Mouse (Mus musculus): ENCODE data around the gene Epha3.
A peak's percentile ranks its signal among the peaks of the same experiment; 100 is the strongest.

Gene Epha3

DNA sequence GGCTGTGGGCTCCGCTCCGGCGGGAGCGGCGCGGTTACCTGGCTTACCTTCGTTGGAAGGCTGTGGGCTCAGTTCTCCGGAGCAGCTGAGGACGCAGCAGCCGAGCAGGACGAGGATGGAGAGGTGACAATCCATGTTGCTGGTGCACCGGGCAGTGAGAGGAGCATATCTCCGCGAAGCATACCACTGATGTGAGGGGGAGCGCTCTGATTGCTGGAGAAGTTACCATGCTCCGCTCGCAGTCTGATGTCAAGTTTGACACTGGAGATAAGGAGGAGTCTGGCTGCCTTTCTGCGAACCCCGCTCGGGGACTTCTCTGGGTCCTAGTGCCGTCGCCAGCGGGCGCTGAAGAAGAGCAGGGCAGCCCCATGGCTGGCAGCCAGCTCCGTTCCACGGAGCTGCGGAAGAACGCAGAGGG is at the start of gene Epha3:
Gene Epha3 (minus strand): TSS at position 263 of the 418 bp plus-strand sequence.
- peak; percentile 39 for DNase-seq (ENCODE audit: low read depth, low spot score)

DNA sequence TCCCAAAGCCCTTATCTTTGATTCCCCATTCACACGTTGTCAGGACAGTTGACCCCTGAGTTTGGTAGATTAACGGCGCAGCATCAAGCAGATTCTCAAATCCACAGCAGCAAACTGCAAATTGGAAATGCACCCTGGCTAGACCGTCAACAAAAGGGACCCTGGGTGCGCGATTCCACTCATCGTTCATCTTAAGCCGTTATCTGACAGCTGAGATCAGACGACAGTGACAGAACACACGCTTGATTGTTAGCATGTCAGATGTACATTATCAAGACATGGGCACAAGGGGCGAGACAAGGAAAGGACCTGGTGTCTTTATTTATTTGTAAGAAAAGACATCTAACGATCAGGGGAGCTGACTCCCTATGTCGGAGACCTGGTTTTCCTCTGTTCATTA is 39.5 kb upstream of the Epha3 start:
- DNase-seq (ENCODE audit: low read depth, low spot score), result no peak

DNA sequence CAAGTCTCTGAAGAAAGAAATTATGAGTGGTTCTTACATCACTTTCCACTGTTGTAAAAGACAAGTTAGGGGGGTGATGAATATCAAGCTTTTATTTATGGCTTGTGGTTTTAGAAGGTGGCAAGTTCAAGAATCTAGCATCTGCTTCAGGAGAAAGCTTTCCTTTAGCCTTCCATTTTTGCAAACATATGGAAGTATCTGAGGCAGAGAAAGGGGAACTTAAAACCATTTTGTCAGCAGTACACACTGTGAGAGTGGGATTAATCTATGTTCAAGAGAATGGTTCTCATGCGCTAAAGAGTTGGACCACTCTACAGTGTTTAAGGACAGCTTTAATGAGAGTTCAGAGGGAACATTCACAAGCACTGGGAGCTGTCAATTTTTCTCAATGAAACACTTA is 17.2 kb upstream of the Epha3 start:
- DNase-seq (ENCODE audit: low read depth, low spot score), result no peak

DNA sequence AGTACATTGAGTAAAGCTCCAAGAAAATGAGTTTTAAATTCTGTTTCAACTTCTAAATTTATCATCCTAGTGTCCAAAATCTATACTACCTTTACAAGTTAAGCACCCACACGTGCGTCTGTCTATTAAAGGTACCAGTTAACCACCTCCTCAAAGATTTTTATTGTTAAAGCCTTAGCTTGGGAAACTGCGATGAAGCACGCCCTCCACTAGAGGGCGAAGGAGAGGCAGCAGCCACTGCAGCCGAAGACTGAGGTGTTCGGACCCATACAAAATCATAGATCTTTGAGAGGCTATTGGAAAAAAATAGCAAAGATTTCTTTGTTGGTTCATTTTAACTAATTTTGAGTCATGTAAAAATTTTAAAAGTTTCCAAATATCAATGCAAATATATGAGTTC is 8.3 kb upstream of the Epha3 start:
- no peak for DNase-seq (ENCODE audit: low read depth, low spot score)

DNA sequence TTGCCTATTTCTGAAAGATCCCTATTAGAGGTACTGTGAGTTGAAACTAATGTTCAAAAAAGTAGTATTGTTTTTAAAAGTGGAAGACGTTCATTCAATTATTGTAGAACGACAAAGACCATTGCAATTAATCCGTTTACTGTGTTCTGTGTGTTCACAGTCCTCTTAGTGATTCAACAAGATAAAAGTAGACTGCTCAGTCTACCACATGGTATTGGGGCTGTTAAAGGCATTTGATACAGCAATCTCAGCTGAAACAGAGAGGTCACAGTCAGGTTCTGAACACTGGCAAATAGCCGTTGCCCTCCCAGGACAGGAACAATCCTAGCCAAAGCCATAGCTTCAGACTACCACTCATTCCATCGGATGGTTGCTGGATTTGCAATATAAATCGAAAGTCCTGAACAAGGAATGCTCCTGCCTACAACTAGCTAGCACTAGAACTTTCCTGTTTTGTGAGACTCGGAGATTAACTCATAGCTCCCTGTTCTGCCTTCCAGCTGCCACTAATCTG is 545 bp upstream of the Epha3 start:
- DNase-seq (ENCODE audit: low read depth, low spot score), result no peak

DNA sequence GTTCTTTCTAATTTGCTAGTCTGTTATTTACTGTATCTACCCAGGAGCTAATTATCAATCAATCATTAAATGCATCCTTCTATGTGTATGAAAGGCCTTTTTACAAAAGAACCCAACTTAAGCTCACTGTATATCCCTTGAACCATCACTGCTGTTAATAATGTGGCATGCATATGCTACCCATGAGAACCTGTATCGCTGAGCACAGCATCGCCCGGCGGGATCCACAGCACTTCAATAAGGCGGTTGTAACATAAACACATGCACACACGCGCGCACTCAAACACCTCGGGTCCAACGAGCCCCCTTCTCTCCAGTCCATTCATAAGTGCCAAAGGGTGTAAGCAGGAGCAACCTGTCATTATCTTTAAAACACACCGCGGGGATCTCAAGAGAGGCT is 794 bp downstream of the Epha3 start:
- DNase-seq (ENCODE audit: low read depth, low spot score), result no peak

DNA sequence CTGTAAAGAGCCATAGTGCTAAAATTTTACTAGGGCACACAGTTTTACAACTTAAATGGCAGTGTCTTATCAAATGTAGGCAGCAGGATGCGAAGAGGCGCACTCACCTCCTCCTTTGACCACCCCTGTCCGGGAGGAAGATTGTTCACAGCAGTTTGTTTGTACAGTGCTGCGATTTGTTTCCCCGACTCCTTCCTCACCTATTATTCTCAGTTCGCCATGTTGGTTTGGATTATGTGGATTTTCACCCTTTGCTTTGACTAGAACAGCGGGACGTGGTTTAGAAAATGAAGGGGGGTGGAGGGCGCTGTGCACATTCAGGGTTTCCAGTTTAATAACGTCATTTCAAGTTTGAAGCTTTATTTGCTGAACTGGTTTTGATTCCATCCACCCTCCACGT is 6.4 kb downstream of the Epha3 start:
- no peak for DNase-seq (ENCODE audit: low read depth, low spot score)

DNA sequence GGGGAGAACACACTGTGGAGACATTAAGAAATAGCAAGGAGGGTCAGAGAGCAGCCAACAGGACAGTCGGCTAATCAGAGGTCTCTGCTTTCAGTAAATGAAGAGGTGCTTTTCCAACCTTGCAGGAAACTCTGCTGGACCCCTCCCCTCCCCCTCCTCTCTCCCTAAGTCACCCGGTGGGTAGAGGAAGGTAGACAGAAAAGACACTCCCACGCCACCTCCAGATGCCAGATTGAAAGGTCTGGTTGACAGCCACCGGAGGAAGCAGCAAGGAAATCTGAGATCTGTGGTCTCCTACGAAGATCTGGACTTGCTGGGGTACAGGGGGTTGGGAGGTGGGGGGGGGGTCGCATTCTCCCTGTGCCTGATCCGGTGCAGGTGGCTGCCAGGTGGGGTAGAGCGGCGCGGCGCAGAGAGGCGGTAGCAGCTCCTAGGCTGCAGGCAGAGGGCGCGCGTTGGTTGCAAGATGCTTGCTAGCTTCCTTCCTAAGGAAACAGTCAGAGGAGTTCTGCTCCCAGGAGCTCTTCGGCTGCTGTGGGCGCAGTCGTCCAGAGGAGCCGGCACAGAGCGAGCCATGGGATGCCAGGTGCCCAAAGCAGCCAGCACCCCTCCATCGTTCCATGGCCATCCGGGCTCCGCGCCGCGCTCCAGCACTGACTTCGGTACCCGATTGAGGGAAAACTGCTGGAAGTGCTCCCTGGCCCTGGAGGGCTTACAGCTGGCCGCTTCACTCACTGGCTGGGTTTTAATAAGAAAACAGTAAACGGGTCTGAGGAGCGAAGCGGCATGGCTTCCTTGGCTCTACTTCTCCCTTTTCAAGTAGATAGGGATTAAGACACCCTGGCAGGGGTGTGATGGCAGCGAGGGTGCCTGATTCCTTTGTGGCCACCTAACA is 7.1 kb downstream of the Epha3 start:
- no peak for DNase-seq (ENCODE audit: low read depth, low spot score)

DNA sequence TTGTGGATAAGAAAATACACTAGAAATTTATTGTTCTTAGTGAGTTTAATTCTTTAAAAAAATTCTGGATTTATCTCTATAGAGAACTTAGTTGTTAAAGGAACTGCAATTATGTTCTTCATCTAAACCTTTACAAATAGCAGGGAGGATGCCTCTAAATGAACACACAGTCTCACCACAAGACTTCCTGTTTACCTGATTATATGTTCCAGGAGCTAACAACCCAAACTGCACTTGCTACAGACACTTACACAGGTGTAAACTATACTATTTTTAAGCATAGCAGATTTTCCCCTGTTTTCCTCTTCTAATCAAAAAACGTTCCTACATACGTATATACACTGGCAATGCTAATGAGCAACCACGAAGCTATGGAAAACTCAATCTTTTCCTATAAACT is 13.7 kb downstream of the Epha3 start:
- no peak for DNase-seq (ENCODE audit: low read depth, low spot score)

DNA sequence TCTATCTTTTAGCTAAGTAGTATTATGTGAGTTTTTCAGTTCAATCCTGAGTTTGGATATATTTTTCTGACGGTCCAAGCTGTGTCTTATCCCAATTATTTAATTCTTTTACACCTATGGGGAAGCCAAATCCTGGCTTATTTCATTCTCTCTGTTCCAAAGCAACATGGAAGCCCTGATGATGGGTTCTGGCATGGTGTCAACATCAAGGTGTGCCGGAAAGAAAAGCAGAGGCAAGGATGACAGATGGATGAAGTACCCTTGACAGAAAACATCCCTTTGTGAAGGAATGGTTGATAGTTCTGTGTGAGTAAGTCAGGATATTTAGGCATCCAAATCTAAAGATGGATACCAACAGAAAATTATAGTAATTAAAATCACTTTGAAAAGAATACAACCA is 21.1 kb downstream of the Epha3 start:
- no peak for DNase-seq (ENCODE audit: low read depth, low spot score)

DNA sequence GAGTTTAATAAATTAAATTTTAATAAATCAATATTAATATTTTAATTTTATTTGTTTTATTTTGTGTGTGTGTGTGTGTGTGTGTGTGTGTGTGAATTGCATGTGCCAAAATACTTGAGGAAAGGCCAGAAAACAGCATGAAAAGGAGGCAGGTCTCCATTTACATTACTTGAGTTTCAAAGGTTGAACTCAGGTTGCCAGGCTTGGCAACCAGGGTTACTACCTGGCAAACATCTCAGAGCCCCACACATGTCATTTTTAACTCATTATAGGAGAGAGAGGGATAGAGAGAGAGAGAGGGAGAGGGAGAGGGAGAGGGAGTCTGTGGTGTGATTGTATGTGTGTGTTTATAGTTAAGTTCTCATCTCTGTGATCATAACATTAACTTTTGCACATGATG is 26.5 kb downstream of the Epha3 start:
- no peak for DNase-seq (ENCODE audit: low read depth, low spot score)

DNA sequence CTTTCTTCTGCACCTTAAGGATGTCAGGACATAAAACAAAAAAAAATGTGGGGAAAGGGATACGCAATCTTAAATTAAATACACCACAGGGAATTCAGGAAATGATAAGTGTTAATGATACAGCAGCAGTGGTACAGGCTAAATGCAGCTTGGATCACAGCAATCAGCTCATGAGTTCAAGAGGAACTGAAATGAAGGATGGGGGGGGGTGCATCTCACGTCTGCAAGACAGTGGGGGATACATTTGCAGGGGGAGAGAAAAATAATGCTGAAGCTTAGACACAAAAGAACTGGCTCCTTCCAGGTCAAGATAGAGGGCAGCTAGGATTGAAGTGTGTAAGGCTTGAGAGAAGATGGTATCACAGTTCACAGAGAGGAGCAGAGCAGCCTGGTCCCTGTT is 42.8 kb downstream of the Epha3 start:
- no peak for DNase-seq (ENCODE audit: low read depth, low spot score)

DNA sequence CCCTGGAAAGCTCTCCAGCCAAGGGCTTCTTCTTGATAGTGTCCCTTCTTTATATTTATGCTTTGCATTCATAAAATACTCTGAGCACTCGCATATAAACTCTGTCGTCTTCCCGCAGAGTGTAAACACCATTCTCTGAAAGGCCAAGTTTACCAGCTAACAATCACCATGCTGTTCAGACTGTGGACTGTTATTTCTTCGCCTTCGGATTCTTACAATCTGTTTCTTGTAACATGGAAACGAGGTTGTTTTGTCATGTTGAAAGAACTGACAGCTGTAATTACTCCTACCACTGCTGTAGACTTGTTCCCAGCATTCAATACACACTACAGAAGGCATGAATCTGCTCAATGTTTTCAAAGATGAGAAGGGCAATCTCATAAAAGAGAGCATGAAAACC is 46.4 kb downstream of the Epha3 start:
- DNase-seq (ENCODE audit: low read depth, low spot score), result no peak

DNA sequence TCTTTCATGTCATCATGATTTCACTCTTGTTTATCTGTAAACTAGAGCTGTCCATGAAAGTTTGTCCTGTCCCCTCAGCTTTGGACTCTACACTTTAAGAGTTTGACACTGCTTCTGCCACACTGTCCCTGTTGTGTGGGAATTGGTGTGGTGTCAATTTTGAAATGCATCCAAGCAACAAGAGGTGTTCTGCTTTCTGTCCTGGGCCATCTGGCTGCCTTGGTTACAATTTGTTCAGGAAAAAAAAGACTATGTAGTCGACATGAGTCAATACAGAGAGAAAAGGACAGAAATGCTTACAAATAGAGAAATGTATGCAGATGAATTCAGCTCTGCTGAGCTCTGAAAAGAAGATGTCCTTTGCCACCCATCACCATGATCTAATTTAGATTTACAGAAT is 47.3 kb downstream of the Epha3 start:
- DNase-seq (ENCODE audit: low read depth, low spot score), result no peak

DNA sequence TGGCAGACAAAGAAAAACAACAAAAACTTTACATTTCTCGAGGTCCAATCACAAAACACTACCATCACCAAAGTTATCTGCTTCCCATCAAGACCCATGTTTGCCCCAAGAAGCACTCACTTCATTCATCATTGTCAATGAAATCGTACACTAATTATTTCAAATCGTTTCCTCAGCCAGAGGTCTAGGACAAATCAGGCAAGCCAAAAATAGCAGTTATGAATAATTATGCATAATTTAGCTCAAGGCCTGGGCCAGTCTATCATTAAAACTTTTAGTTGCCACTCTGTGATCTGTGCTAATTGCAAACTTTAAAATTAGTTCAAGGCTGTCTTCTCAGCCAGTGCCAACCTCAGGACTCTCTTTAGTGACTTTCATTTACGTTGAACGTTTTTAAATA is 54.1 kb downstream of the Epha3 start:
- DNase-seq (ENCODE audit: low read depth, low spot score), result no peak

DNA sequence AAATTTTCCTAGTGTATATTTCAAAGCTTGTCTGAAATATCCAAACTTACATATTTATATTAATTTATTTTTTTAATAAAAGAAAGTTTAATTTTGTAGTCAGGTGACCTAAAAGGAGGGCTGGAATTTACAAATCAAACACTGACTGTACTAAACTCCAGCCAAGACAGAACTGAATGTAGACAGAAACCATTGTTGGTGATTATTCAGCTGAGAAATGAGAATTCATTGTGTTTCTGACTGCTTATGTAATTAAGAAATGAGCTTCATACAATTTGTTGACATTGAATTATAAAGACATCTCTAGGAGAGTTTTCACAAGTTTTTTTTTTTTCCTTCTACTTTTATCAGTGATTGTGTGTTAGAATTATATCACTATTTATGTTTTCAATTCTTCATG is 55.0 kb downstream of the Epha3 start:
- no peak for DNase-seq (ENCODE audit: low read depth, low spot score)

DNA sequence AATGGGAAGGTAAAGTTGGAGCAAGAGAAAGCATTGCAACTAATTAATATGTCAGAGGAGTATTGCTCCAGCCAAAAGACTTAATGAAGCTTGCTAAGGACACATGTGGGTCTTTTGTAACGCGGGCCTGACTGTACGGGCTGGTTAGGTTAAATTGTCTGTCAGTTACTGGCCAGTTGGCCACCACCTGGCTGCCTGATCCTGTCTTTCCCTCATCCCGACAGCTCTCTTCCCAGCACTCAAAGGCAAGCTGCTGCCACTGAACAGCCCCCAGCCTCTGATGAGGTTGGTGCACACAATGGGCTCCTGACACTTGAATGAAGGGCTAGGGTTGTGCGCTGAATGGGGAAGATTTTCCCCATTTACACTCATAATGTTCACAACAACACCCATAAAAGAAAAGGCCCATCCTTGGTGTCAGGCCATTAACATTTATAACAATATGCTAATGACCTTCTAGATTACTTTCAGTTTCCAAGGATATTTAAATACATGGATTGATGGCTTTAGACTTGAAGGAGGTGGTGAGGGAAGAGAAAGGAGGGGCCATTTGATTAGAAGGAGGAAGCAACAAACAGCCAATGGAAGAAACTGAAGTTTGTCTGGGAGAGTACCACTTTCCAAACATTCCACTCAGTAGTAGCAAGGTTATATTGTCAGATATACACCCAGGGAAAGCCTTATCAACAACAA is 57.4 kb downstream of the Epha3 start:
- DNase-seq (ENCODE audit: low read depth, low spot score), result no peak

DNA sequence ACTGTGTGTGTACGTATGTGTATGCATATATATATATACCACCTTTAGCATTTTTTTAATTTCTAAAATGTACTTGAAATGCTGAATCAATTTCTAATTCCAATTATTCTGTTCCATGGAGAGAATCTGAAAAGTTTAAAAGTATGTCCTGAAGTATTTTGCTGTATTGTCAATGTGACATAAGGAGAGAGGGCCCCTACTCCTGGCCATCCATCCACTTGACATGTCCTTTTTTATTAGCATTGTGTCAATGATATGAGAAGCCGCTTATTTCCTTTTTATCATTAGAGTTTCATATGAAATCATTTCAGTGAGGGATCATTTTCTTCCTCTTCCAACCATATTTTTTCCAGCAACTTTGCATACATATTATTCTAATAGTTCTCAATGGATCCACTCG is 58.0 kb downstream of the Epha3 start:
- DNase-seq (ENCODE audit: low read depth, low spot score), result no peak

DNA sequence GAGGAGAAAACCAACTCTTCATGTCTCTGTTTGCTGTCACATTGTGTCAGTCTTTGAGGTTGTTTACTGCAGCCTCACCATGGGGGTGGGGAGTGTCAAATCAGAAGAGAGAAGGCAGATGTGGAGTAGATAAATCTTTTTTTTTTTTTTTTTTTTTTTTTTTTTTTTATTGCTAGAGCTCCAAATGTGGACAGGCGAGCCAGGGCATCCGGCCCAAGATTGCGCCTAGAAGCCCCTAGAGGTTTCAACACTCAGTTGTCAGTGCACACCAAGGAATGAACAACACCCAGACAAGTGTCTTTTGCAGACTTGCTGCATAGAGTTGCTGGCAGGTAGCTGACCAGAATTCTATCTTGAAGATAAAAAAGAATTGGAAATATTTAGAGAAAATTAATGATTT is 62.5 kb downstream of the Epha3 start:
- no peak for DNase-seq (ENCODE audit: low read depth, low spot score)

DNA sequence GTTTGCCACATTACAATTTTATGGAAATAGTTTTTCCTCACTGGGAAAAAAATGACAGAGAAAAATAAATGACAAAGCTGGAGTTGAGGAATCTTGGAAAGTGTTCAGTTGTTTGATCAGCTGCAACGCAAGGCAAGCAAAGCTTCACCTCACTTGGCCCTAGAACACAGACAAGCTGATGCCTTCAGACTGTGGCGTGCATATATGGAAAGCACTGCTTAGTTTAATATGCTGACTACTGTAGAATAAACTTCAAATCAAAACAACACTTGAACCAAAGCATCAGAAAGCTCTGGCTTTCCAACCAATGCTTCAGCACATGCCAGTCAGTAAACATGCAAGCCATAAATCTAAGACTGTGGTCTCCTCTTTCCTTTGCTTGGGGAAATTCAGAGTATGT is 65.6 kb downstream of the Epha3 start:
- DNase-seq (ENCODE audit: low read depth, low spot score), result no peak

DNA sequence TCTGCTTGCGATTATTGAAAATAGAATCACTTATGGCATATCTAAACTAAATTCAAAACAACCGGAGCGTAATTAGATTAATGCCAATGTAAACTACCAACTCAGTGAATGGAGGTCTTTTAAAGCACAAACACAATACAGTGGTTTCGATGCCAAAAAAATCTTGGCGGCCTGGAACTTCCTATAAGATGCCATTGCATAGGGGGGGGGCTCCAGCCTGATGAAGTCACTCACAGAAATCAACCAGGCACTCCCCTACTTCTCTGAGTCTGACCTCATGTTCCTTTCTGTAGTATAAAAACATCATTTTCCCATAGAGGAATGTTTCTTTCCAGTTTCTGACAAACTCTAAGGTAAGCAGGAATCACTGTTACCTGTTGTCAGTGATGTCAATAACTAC is 69.7 kb downstream of the Epha3 start:
- DNase-seq (ENCODE audit: low read depth, low spot score), result no peak

DNA sequence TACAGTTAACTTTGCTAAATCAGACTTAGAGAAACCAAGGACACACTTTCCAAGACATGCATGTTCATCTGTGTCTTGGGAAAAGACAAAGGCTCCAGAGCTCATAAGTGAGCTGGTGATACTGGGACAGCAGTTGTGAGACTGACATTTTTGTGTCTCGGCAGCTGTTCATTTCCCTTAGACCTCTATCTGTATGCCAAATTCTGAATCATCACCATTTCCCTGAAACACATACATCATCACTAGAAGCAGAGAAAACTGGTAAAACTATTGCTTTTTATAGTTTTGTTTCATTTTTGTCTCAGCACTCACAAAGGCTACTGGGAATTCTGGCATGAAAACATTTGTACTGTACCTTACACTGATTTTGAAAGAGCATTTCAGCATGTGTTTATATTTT is 70.2 kb downstream of the Epha3 start:
- DNase-seq (ENCODE audit: low read depth, low spot score), result no peak

DNA sequence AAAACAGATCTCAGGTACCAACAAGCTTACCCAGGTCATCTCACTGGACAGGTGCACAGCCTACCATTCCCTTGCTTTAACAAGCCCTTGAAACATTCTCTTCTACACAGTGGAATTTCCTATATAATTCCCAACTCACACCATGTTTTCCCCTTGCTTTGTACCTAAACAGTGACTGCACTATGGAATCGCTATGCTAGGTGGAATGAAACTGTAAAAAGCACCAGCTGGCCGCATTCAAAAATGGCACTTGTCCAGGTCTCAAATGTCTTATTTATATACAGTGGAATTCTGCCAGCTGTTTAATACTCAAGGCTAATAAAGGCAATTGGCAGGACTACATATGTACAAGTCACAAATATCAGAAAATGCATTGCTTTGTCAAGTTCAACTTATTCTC is 71.9 kb downstream of the Epha3 start:
- no peak for DNase-seq (ENCODE audit: low read depth, low spot score)

Data from retina, adult 2 months (tissue).